Mouse (Mus musculus) layer of hippocampus, adult 9-10 months (tissue): Measurements from ENCODE around the gene Gm49380.

Experiments
- DNase-seq: peaks from one replicate; pipeline ENCODE4 v3.0.0; 2022; ENCODE audit warnings: low spot score

Gm49380 gene

GRCm38 (mm10) chr9:44075276-44075995 is 37.9 kb downstream of the Gm49380 start:
- no peak for DNase-seq

GRCm38 (mm10) chr9:44074395-44075275 is 38.7 kb downstream of the Gm49380 start:
- no peak for DNase-seq

- no peak for DNase-seq
Observed at GRCm38 (mm10) chr9:44073115-44073514, 40.2 kb downstream of the Gm49380 start.

GRCm38 (mm10) chr9:44072599-44072915 is 40.7 kb downstream of the Gm49380 start:
- no peak for DNase-seq

- no peak for DNase-seq
Observed at GRCm38 (mm10) chr9:44071914-44072598, 41.2 kb downstream of the Gm49380 start.

GRCm38 (mm10) chr9:44070844-44071231 is 42.5 kb downstream of the Gm49380 start:
- no peak for DNase-seq

GRCm38 (mm10) chr9:44070113-44070843 is 43.0 kb downstream of the Gm49380 start:
- DNase-seq, result no peak

GRCm38 (mm10) chr9:44069252-44069651 is 44.0 kb downstream of the Gm49380 start:
- no peak for DNase-seq

- DNase-seq, result no peak
Observed at GRCm38 (mm10) chr9:44067960-44068330, 45.4 kb downstream of the Gm49380 start.

- no peak for DNase-seq
Observed at GRCm38 (mm10) chr9:44067241-44067959, 45.9 kb downstream of the Gm49380 start.

GRCm38 (mm10) chr9:44066785-44067225 is 46.5 kb downstream of the Gm49380 start, which contains the start of gene Usp2:
Gene Usp2 (plus strand): TSS chr9:44067021.
- peak; percentile 100 for DNase-seq

- no peak for DNase-seq
Observed at GRCm38 (mm10) chr9:44065177-44065576, 48.1 kb downstream of the Gm49380 start.

- DNase-seq, result no peak
Observed at GRCm38 (mm10) chr9:44058606-44059005, 54.7 kb downstream of the Gm49380 start.

- no peak for DNase-seq
Observed at GRCm38 (mm10) chr9:44053936-44054335, 59.4 kb downstream of the Gm49380 start.

GRCm38 (mm10) chr9:44052855-44053254 is 60.4 kb downstream of the Gm49380 start:
- DNase-seq, result no peak

- DNase-seq, result no peak
Observed at GRCm38 (mm10) chr9:44049381-44050165, 63.7 kb downstream of the Gm49380 start.

GRCm38 (mm10) chr9:44048541-44049380 is 64.5 kb downstream of the Gm49380 start:
- peak; percentile 100 for DNase-seq

- peak; percentile 100 for DNase-seq
Observed at GRCm38 (mm10) chr9:44047571-44048490, 65.5 kb downstream of the Gm49380 start.
